Comparison of ENCODE assay signal across 8 mouse cellular contexts in genomic region chr11:4218637-4219036, GRCm38 (mm10). TPM values are rescaled to one million over a fixed set of nuclear protein-coding genes. Genes with fewer than 3 reads are reported as not detected.
DNase-seq lines count a peak whose midpoint lies in the region; ATAC-seq and TF ChIP-seq lines count a peak whose summit lies in the region.

No protein-coding gene starts in this region.

- peaks cover 26% of the 10 kb centered on the region for H3K4me1 ChIP-seq in embryonic facial prominence, embryonic 10.5 days
- H3K4me1 ChIP-seq in intestine, embryonic 14.5 days (replicated peaks; ENCODE audit: control insufficient read depth, insufficient read depth, low read length): peaks cover 3% of the 10 kb centered on the region; the same call in 1 of the 2 replicates

- no peak overlapping the region; the same call in 1 of the 2 replicates for H3K9ac ChIP-seq in intestine, embryonic 14.5 days (ENCODE audit: low read length)

- no peak for DNase-seq in left cerebral cortex, adult 2 months (ENCODE audit: extremely low spot score in 1 of 2, low spot score in 2 of 2)
- DNase-seq in left cerebral cortex, postnatal 4 days: no peak
- DNase-seq in embryonic facial prominence, embryonic 10.5 days (ENCODE audit: low spot score): no peak
- no peak for DNase-seq in intestine, embryonic 14.5 days (ENCODE audit: low spot score)
- peak; percentile 26 for DNase-seq in naive thymus-derived CD4-positive, alpha-beta T cell, adult 2 months (ENCODE audit: low read depth)
- no peak for DNase-seq in adrenal gland, adult (ENCODE audit: inconsistent age in 2 of 2, low spot score in 1 of 2)
- DNase-seq in thymus, adult 18-20 months: no peak

- peaks cover 46% of the 10 kb centered on the region for H3K27me3 ChIP-seq in embryonic facial prominence, embryonic 10.5 days (replicated peaks; ENCODE audit: low read depth, poor library complexity, severe bottlenecking)
- H3K27me3 ChIP-seq in intestine, embryonic 14.5 days (replicated peaks; ENCODE audit: control insufficient read depth, insufficient read depth, low read length): peaks cover 10% of the 10 kb centered on the region; the same call in 1 of the 2 replicates

- H3K9me3 ChIP-seq in embryonic facial prominence, embryonic 10.5 days: peaks cover 5% of the 10 kb centered on the region; the same call in 1 of the 2 replicates
- H3K9me3 ChIP-seq in intestine, embryonic 14.5 days (ENCODE audit: control insufficient read depth, low read length): 0 out of 2 replicates have a peak, but pooled peaks cover 3% of the 10 kb centered on the region

- ATAC-seq in intestine, embryonic 14.5 days (replicated peaks; ENCODE audit: low FRiP score, low TSS enrichment, low read depth): no peak
- no peak for ATAC-seq in CD4-positive, CD25-positive, alpha-beta regulatory T cell, adult 4 months

- peak overlapping the region; percentile 84 for H3K27ac ChIP-seq in left cerebral cortex, adult 2 months
- H3K27ac ChIP-seq in embryonic facial prominence, embryonic 10.5 days (replicated peaks): no peak overlapping the region
- no peak overlapping the region for H3K27ac ChIP-seq in intestine, embryonic 14.5 days (ENCODE audit: low read depth)

- H3K4me2 ChIP-seq in intestine, embryonic 14.5 days (ENCODE audit: low read length): peak overlapping the region; percentile 58

- intact Hi-C loops in left cerebral cortex, adult 2 months (cut with DNase I): loop anchor here (1.0 to 10.0 kb wide), 4 partner anchors 40 to 214 kb away; partner anchors contain the start of genes Ccdc157, Rnf215 and Sf3a1
- intact Hi-C loops in left cerebral cortex, postnatal 4 days (cut with DNase I): loop anchor here (2.0 kb wide), 1 partner anchor 84 kb away; the partner anchor contains the start of gene Rnf215

- H3K36me3 ChIP-seq in embryonic facial prominence, embryonic 10.5 days (replicated peaks): peaks cover 27% of the 10 kb centered on the region
- peaks cover 15% of the 10 kb centered on the region for H3K36me3 ChIP-seq in intestine, embryonic 14.5 days (ENCODE audit: control insufficient read depth, insufficient read depth, low read length)

- peak overlapping the region; percentile 46 for H3K4me3 ChIP-seq in left cerebral cortex, adult 2 months
- H3K4me3 ChIP-seq in embryonic facial prominence, embryonic 10.5 days: peak overlapping the region; percentile 65
- H3K4me3 ChIP-seq in intestine, embryonic 14.5 days (ENCODE audit: low read depth, low read length): peak overlapping the region; percentile 29

- TF ChIP-seq CTCF in left cerebral cortex, adult 2 months (IDR thresholded peaks at IDR 0.05): no peak

- 4% methylated on average over 6 of the region's 6 CpGs for WGBS in embryonic facial prominence, embryonic 10.5 days
- 9% methylated on average over 6 of the region's 6 CpGs for WGBS in intestine, embryonic 14.5 days

RNA-seq across cellular contexts. Expression of gene Castor1, which starts 0.6 kb away (rescaled TPM):
- 1 to 10 TPM; 3.9 to 4.2 TPM for total RNA-seq in left cerebral cortex, adult 2 months (2021)
- total RNA-seq in left cerebral cortex, postnatal 4 days (2021): 1 to 10 TPM; 1.8 to 1.9 TPM
- polyA plus RNA-seq in embryonic facial prominence, embryonic 10.5 days (2016; fragmentation: Nextera tagmentation; extraction: Ambion mirVana): 2.2 and 2.4 TPM in 2 replicates
- 1.3 and 2.0 TPM in 2 replicates for polyA plus RNA-seq in intestine, embryonic 14.5 days (2014; fragmentation: Nextera tagmentation; extraction: Ambion mirVana)
- 10 to 100 TPM; 32.3 to 51.9 TPM for polyA plus RNA-seq in CD4-positive, CD25-positive, alpha-beta regulatory T cell, adult 4 months (2017; shearing (Covaris generic))

RNA-seq across cellular contexts. Expression of gene Osm, which starts 17.6 kb away (rescaled TPM):
- not detected for total RNA-seq in left cerebral cortex, adult 2 months (2021)
- under 1 TPM in 1 of 2 experiments, not detected in 1; 0.30 TPM for total RNA-seq in left cerebral cortex, postnatal 4 days (2021)
- not detected in 2 replicates for polyA plus RNA-seq in embryonic facial prominence, embryonic 10.5 days (2016; fragmentation: Nextera tagmentation; extraction: Ambion mirVana)
- polyA plus RNA-seq in intestine, embryonic 14.5 days (2014; fragmentation: Nextera tagmentation; extraction: Ambion mirVana): not detected in 2 replicates
- polyA plus RNA-seq in CD4-positive, CD25-positive, alpha-beta regulatory T cell, adult 4 months (2017; shearing (Covaris generic)): 10 to 100 TPM; 18.6 to 22.8 TPM

RNA-seq across cellular contexts. Expression of gene Tbc1d10a, which starts 32.0 kb away (rescaled TPM):
- 10 to 100 TPM; 35.3 to 36.6 TPM for total RNA-seq in left cerebral cortex, adult 2 months (2021)
- total RNA-seq in left cerebral cortex, postnatal 4 days (2021): 10 to 100 TPM; 25.7 to 26.8 TPM
- polyA plus RNA-seq in embryonic facial prominence, embryonic 10.5 days (2016; fragmentation: Nextera tagmentation; extraction: Ambion mirVana): 27.4 and 31.0 TPM in 2 replicates
- 18.1 and 20.1 TPM in 2 replicates for polyA plus RNA-seq in intestine, embryonic 14.5 days (2014; fragmentation: Nextera tagmentation; extraction: Ambion mirVana)
- 10 to 100 TPM; 23.0 to 30.6 TPM for polyA plus RNA-seq in CD4-positive, CD25-positive, alpha-beta regulatory T cell, adult 4 months (2017; shearing (Covaris generic))

RNA-seq across cellular contexts. Expression of gene Lif, which starts 38.7 kb away (rescaled TPM):
- 1 to 10 TPM in 1 of 2 experiments, under 1 TPM in 1; 0.70 to 1.2 TPM for total RNA-seq in left cerebral cortex, adult 2 months (2021)
- total RNA-seq in left cerebral cortex, postnatal 4 days (2021): under 1 TPM; 0.08 TPM
- polyA plus RNA-seq in embryonic facial prominence, embryonic 10.5 days (2016; fragmentation: Nextera tagmentation; extraction: Ambion mirVana): 0.09 and 0.36 TPM in 2 replicates
- 0.05 and 0.11 TPM in 2 replicates for polyA plus RNA-seq in intestine, embryonic 14.5 days (2014; fragmentation: Nextera tagmentation; extraction: Ambion mirVana)
- polyA plus RNA-seq in CD4-positive, CD25-positive, alpha-beta regulatory T cell, adult 4 months (2017; shearing (Covaris generic)): 1 to 10 TPM; 1.8 to 2.7 TPM

RNA-seq across cellular contexts. Expression of gene Sf3a1, which starts 58.5 kb away (rescaled TPM):
- 10 to 100 TPM; 63.8 to 67.4 TPM for total RNA-seq in left cerebral cortex, adult 2 months (2021)
- total RNA-seq in left cerebral cortex, postnatal 4 days (2021): 10 to 100 TPM; 75.5 to 93.4 TPM
- 102 and 105 TPM in 2 replicates for polyA plus RNA-seq in embryonic facial prominence, embryonic 10.5 days (2016; fragmentation: Nextera tagmentation; extraction: Ambion mirVana)
- 59.5 and 61.3 TPM in 2 replicates for polyA plus RNA-seq in intestine, embryonic 14.5 days (2014; fragmentation: Nextera tagmentation; extraction: Ambion mirVana)
- polyA plus RNA-seq in CD4-positive, CD25-positive, alpha-beta regulatory T cell, adult 4 months (2017; shearing (Covaris generic)): 10 to 100 TPM; 57.5 to 68.2 TPM

Comparison
In these comparisons a context has a peak if more than half of its experiments do, and no peak if none do; other contexts are left out.
1. RNA of gene Osm, which starts 17.6 kb away (polyA plus RNA-seq): 18.6 to 22.8 TPM in CD4-positive, CD25-positive, alpha-beta regulatory T cell, adult 4 months; not detected in embryonic facial prominence, embryonic 10.5 days and not detected in intestine, embryonic 14.5 days; every median in the first group is over 10 times any median in the second.
2. Peak in every context shown above with its lines, with median percentiles within 50 percentile points of each other: H3K4me3 ChIP-seq.